Mouse (Mus musculus) ES-Bruce4 (cell line): ENCODE data around the gene Itgb3bp. TPM values are rescaled to one million over a fixed set of nuclear protein-coding genes. Genes with fewer than 3 reads are reported as not detected.

Experiments
- H3K27ac ChIP-seq: 2 replicates; pipeline ENCODE4 v1.5.1; 2012; ENCODE audit warnings: low read length, inconsistent platforms; ENCODE audit not compliant: insufficient read depth
- H3K27me3 ChIP-seq: 2 replicates; pipeline ENCODE4 v1.6.1; 2012; ENCODE audit warnings: mild to moderate bottlenecking, low read length, inconsistent platforms; ENCODE audit not compliant: control insufficient read depth, poor library complexity, insufficient read depth, severe bottlenecking
- H3K36me3 ChIP-seq: 2 replicates; pipeline ENCODE4 v1.6.1; 2012; ENCODE audit warnings: inconsistent platforms, mild to moderate bottlenecking, low read length, moderate library complexity; ENCODE audit not compliant: control insufficient read depth, poor library complexity, insufficient read depth, severe bottlenecking
- H3K4me1 ChIP-seq: one replicate; pipeline ENCODE4 v1.8.1; 2011; ENCODE audit warnings: low read length; ENCODE audit not compliant: control insufficient read depth, insufficient read depth
- H3K4me3 ChIP-seq: 2 replicates; pipeline ENCODE4 v1.5.1; 2011; ENCODE audit warnings: low read depth, mild to moderate bottlenecking, low read length
- H3K9ac ChIP-seq: 2 replicates; pipeline ENCODE4 v1.6.1; 2012; ENCODE audit warnings: low read depth, mild to moderate bottlenecking, inconsistent platforms; ENCODE audit not compliant: poor library complexity, severe bottlenecking
- H3K9me3 ChIP-seq: replicated peaks from 2 replicates; pipeline ENCODE4 v1.6.1; 2012; ENCODE audit warnings: mild to moderate bottlenecking, low read length, inconsistent platforms; ENCODE audit not compliant: control insufficient read depth, poor library complexity, insufficient read depth, severe bottlenecking
- CTCF ChIP-seq: IDR thresholded peaks from one replicate; pipeline ENCODE4 v1.8.1; 2011; ENCODE audit warnings: low read depth, low read length
- EP300 ChIP-seq: IDR thresholded peaks from 2 replicates; pipeline ENCODE4 v1.6.1; 2011; ENCODE audit warnings: low read depth, low read length; ENCODE audit not compliant: insufficient read depth
- POLR2A ChIP-seq: IDR thresholded peaks from one replicate; pipeline ENCODE4 v1.8.1; 2011; ENCODE audit warnings: low read length; ENCODE audit not compliant: insufficient read depth
- polyA plus RNA-seq: library from polyadenylated mRNA; stranded (reverse); fragments of >200 nt; gene quantifications from 2 replicates; pipeline ENCODE4 v1.2.4, GENCODE M21; 2011; ENCODE audit warnings: low read depth; ENCODE audit not compliant: missing spikeins, insufficient read depth, insufficient read length

The Itgb3bp gene
- polyA plus RNA-seq, 1 experiment, result 17.8 TPM

DNA sequence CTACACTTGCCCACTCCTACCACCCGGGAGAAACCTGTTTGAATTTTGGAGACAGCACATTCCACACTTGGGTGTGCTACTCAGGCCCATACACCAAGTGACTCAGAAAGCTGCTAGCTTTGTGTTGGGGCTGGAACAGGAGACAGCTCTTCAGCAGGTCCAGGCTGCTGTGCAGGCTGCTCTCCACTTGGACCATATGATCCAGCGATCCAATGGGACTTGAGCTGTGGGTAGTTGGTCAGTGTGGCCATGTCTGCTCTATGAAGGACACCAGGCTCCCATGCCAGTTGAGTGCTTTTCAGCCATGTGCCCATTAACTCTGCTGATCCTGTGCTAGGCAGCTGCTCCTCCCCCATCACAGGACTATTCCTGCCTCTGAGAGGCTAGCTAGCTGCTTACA, 24.3 kb upstream of the Itgb3bp start:
- no peak overlapping the region for H3K4me3 ChIP-seq
- no peak overlapping the region for H3K9ac ChIP-seq
- H3K36me3 ChIP-seq, result no peaks in the 10 kb centered on the region
- TF ChIP-seq CTCF (no peak), EP300 (no peak), POLR2A (no peak)
- no peaks in the 10 kb centered on the region for H3K27me3 ChIP-seq
- no peaks in the 10 kb centered on the region for H3K4me1 ChIP-seq
- H3K27ac ChIP-seq, result no peak overlapping the region
- H3K9me3 ChIP-seq, result no peaks in the 10 kb centered on the region

- H3K4me3 ChIP-seq, result no peak overlapping the region
- H3K9me3 ChIP-seq, result no peaks in the 10 kb centered on the region
- H3K36me3 ChIP-seq, result no peaks in the 10 kb centered on the region
- H3K27me3 ChIP-seq, result no peaks in the 10 kb centered on the region
- H3K9ac ChIP-seq, result no peak overlapping the region
- no peak overlapping the region for H3K27ac ChIP-seq
- H3K4me1 ChIP-seq, result no peaks in the 10 kb centered on the region
- TF ChIP-seq EP300 (no peak), CTCF (no peak), POLR2A (no peak)
These were observed 18.3 kb upstream of the Itgb3bp start for GRCm38 (mm10) chr4:99947896-99948295.

DNA sequence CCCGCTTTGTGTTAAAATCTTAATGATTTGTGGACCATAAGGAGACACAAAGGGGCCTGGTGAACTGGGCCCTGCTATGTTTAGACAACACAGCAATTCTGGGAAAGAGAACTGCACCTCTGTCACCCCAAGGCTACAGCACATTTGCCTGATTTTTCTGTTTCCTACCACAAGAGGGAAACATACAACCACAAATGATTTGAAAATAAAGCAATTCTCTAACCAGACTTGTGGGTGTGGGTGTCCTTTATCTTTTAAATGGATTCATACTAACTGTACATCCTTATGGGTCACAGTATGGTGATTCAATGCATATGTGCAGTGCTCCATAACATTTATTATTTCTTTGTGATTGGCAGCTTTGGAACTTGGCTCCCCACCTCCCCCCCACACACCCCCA, 17.6 kb upstream of the Itgb3bp start:
- Histone ChIP-seq H3K36me3 (no peaks in the 10 kb centered on the region), H3K9me3 (no peaks in the 10 kb centered on the region), H3K9ac (no peak overlapping the region), H3K27me3 (no peaks in the 10 kb centered on the region), H3K27ac (no peak overlapping the region), H3K4me3 (no peak overlapping the region), H3K4me1 (no peaks in the 10 kb centered on the region)
- no peak for TF ChIP-seq CTCF
- no peak for TF ChIP-seq EP300
- TF ChIP-seq POLR2A, result no peak

- Histone ChIP-seq H3K9me3 (no peaks in the 10 kb centered on the region), H3K27ac (no peak overlapping the region), H3K4me3 (no peak overlapping the region), H3K27me3 (no peaks in the 10 kb centered on the region), H3K4me1 (no peaks in the 10 kb centered on the region), H3K9ac (no peak overlapping the region), H3K36me3 (no peaks in the 10 kb centered on the region)
- no peak for TF ChIP-seq CTCF
- TF ChIP-seq EP300, result no peak
- no peak for TF ChIP-seq POLR2A
These were observed 16.9 kb upstream of the Itgb3bp start for GRCm38 (mm10) chr4:99946516-99946915.

- Histone ChIP-seq H3K4me1 (no peaks in the 10 kb centered on the region), H3K36me3 (no peaks in the 10 kb centered on the region), H3K27me3 (no peaks in the 10 kb centered on the region), H3K9ac (no peak overlapping the region), H3K27ac (no peak overlapping the region), H3K9me3 (no peaks in the 10 kb centered on the region), H3K4me3 (no peak overlapping the region)
- TF ChIP-seq EP300 (no peak), POLR2A (no peak), CTCF (no peak)
These were observed 15.4 kb upstream of the Itgb3bp start for GRCm38 (mm10) chr4:99945011-99945410.

GRCm38 (mm10) chr4:99944606-99945005, 15.0 kb upstream of the Itgb3bp start:
- Histone ChIP-seq H3K4me1 (no peaks in the 10 kb centered on the region), H3K36me3 (no peaks in the 10 kb centered on the region), H3K9me3 (no peaks in the 10 kb centered on the region), H3K27ac (no peak overlapping the region), H3K9ac (no peak overlapping the region), H3K4me3 (no peak overlapping the region), H3K27me3 (no peaks in the 10 kb centered on the region)
- no peak for TF ChIP-seq EP300
- TF ChIP-seq CTCF, result no peak
- TF ChIP-seq POLR2A, result no peak
